Mouse (Mus musculus) ES-Bruce4 (cell line): Measurements from ENCODE around the gene Parg.

Experiments used
- CTCF ChIP-seq: IDR thresholded peaks from one replicate; pipeline ENCODE4 v1.8.1; 2011; ENCODE audit warnings: low read depth, low read length
- EP300 ChIP-seq: IDR thresholded peaks from 2 replicates; pipeline ENCODE4 v1.6.1; 2011; ENCODE audit warnings: low read depth, low read length; ENCODE audit not compliant: insufficient read depth
- POLR2A ChIP-seq: IDR thresholded peaks from one replicate; pipeline ENCODE4 v1.8.1; 2011; ENCODE audit warnings: low read length; ENCODE audit not compliant: insufficient read depth

DNA sequence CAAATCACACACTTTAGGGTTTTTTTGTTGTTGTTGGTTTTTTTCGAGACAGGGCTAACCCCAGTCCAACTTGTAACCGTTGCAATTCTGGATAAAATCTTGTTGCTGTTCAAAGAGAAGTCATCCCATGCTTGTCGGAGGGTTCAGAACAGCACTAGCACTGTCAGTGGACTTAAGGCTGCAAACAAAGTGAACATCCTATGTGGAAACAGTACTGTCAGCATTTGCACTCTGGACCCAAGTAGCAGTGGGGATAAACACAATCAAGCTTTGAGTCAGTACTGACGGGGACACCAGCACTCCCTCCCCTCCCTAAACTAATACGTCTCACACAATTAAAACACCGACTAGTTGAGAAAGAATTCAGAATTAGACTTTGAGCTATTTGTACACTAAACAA, 20.9 kb upstream of the Parg start:
- TF ChIP-seq POLR2A (no peak), CTCF (no peak), EP300 (no peak)
